Mouse (Mus musculus): ENCODE measurements around the gene Sae1.
"Not testable (repeated sequence)": the region's sequence is repeated elsewhere in the genome, so short reads cannot be mapped to it uniquely, and the experiment has no call there.

Sae1 gene

DNA sequence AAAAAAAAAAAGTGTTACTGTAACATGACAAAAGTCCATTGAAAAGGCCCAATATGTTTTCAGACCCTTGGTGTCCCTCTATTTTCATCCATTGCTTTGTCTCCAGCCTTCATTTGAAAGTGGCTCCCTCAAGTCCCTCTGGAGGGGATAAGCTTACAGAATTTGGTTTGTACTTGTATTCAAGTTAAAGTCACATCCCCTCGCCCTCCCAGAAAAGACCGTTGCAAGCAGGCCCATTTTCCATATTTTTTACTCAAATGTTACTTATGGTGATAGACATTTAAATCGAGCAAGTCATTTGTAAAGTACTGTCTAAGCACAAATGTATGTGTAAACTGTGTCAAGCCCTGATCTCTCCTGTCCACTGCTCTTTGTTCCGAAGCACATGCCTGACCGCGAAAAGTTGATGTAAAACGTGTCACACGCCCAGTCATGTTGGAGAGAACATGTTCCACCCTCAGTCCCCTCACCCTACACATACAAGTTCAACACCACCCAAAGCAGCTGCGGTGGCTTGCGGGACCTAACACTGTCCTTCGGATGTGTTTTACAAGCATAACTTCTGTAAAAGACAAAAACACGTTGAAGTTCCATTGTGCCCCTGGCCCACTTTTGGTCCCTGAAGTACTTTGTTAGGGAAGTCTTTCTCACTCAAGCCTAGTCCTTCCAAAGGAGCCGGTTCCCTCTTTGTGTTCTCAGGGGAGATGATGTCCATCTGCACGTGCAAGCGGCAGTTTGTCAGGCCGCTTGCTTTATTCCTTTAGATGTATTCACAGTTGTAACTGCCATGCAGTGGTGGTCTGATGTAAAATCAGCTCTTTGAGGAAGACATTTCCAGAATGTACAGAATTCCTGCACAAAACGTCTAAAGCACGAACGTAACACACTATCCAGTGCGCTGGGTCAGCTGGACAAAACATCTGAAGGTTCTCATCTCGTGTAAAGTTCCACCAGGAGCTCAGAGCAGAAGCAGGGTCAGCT lies 15.7 kb upstream of the Sae1 start:
- DNase-seq (ENCODE audit: low read depth): no peak

DNA sequence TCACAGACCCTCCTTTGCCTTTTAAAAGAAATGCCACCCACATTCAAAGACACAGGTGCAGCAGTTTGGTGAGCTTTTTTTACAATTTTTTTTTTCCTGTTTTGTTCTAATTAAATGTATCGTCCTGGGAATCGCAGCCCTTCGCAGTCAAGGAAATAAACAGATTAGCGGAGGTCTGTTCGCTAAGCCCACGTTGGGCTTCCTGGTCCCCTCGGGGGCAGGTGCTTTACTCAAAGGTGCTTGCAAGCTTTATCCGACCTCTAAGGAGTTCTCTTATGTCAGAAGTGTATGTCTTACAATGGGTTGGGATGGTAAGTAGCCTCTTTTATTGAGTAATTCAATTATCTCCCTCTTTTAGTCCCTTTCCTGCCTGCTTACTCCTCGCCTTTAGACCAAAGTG lies 14.8 kb upstream of the Sae1 start:
- DNase-seq (ENCODE audit: low read depth): no peak

DNA sequence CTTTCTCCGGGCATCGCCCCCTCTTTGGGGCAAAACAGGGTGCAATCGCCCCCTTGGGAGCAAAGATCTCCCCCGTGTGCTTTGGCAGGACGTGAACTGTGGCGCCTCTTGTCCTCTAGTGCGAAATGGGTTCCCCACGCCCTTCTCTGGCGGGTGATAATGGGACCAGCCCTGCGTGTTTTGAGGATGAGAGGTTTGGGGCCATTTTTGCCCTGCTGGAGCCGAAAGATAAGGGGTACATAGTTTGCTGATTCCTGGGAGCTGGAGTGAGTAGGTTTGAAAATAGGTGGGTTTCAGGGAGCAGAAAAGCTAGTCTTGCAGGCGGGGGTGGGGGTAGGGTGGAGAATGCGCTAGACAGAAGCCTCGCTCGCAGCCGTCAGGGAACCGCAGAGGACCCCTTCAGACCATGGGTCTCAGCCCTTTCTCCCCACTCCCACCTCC lies 14.4 kb upstream of the Sae1 start:
- DNase-seq (ENCODE audit: low read depth): no peak

DNA sequence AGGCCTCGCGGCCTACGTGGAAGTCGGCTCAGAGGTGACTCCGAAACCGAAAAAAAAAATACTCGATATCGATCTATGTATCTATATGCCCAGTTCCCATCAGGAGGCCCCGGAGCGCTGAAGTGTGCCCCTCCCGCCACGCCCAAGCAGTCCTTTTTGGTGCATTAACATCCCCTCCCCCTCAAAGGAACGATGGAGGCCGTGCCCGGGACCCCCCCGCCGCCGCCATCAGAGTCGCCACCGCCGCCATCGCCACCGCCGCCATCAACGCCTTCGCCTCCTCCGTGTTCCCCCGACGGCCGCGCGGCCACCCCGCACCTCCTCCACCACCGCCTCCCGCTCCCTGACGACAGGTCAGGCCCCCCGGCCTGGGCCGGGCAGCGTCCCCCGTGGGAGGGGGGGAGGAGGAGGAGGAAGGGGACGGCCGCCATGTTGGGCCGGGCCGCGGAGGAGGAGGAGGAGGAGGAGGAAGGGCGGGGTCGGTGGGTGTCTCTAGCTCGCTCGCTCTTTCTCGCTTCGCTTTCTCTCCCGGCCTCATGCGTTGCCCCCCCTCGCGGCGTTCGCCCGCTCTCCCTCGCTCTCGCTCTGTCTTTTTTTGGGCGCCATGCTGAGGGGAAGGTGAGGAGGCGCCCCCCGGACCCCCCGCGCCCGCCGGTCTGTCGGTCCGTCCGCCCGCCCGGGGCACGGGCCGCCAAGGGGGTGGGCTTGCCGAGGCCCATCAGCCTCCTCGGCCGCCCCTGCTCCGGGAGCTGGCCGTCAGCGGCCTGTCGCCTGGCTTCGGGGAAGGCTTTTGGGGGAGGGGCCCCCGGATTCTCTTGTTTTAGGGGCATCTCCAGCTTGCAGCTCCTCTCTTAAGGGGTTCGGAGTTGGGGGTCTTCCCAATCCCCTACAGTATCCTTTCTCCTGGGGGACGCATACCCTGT lies 13.3 kb upstream of the Sae1 start, which contains the start of gene Zc3h4:
Zc3h4 (plus strand) TSS at position 222 of the 923 bp plus-strand sequence.
- DNase-seq (ENCODE audit: low read depth): peak; percentile 71

DNA sequence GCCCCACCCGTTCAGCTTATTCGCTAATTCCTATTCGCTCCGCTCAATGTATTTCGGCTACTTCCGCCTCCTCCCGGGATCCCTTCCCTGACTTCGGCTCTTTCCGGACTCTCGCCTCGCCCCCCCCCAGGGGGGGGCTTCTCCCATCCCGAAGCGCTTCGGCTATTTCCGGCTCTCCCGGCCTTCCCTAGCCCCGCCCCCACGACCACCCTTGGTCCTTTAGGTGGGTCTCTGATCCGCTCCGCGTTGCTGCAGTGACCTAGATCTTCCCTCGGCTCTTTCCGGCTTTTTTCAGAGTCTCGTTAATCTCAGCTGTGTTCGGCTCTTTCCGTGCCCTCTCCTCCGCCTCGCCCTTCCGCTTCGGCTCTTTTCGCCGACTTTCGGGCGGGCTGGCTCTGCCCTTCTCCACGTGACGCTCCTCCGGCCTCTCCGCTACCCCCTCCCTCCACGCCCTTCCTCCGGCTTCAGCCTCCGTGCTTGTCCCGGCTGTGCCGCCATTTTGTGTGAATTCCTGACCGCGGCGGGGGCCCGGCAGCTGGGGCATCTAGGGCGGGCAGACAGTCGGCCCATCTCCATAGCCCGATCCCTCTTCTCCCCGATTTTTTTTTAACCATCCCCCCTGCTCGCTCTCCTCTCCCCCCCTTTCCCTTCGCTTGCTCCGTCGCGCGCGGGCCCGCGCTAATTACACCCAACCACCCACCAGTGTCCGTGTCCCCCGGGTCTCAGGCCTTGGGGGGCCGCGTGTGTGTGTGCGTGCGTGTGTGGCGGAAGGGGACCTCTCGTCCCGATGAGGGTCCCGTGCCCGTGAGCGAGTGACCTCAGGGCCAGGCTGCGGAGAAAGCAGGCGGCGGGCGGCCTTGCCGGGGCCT lies 12.4 kb upstream of the Sae1 start:
- DNase-seq (ENCODE audit: low read depth): peak; percentile 95

DNA sequence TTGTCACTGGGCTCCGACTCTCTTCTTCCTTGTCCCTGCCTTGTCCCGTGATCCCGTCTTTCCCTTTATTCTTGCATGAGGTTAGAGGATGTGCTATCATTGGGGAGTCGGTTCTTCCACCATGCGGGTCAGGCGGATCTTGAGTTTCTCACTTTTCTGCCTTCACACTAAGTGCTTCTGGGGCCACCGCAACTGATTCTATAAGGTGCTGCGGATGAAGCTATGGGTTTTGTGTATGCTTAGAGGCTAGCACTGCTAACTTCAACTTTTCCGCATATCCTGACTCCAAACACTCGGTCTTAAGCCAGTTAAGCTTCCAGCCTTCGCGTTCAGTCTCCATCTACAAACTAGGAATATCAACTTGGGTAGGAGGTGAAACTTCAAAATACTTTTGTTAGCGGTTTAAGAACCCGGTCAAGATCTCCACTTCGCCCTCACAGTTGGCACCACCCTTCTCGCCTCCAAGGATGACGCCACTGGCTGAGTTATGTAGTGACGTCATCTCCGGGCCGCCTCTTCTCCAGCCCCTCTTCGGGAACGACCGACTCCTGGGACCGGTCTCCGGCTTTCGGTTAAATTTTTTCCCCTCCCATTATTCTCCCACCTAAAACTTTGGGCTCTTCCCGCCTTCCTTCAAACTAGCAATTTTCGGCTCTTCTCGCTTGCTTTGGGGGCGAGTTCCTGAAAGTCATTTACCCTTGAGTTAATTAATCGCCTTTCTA lies 11.7 kb upstream of the Sae1 start:
- DNase-seq (ENCODE audit: low read depth): peak; percentile 91

DNA sequence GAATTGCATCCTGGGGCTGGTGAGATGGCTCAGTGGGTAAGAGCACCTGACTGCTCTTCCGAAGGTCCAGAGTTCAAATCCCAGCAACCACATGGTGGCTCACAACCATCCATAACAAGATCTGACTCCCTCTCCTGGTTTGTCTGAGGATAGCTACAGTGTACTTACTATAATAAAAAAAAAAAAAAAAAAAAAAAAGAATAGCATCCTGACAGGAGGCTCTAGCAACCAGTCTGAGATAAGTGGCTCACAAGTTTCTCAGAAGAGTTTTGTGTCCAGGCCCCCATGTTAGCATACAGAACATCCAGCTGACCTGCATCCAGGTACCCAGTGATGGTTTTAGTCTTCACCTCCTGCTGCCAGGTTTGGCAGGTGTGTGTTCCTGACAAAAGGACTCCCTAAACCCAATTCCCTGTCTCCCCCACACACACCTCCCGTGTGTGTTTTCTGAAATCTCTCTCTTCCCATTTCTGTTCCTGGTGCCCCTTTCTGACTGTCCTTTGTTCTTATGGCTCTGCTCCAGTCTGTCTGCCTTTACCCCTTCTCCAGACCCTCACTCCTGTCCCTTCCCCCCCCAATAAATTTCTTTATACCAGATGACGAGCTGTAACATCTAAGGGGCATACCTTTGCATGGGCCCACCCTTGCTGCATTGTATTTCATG lies 10.9 kb upstream of the Sae1 start:
- DNase-seq (ENCODE audit: low read depth): no peak

DNA sequence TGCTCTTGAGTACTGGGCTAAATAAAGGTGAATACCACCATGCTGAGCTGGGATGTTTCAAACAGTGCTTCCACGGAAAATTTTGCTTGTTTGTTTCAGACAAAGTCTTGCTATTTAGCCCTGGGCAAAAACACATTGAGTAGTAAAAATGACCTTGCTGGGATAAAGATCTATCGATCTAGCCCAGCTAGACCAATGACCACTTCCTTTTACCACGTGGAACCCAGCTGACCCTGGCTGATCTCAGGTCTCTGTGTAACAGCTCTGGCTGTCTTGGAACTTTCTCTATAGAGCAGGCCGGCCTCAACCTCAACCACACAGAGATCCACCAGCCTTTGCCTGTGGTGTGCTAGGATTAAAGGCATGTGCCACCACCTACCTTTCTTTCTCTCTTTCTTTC lies 9.9 kb upstream of the Sae1 start:
- no peak for DNase-seq (ENCODE audit: low read depth)

DNA sequence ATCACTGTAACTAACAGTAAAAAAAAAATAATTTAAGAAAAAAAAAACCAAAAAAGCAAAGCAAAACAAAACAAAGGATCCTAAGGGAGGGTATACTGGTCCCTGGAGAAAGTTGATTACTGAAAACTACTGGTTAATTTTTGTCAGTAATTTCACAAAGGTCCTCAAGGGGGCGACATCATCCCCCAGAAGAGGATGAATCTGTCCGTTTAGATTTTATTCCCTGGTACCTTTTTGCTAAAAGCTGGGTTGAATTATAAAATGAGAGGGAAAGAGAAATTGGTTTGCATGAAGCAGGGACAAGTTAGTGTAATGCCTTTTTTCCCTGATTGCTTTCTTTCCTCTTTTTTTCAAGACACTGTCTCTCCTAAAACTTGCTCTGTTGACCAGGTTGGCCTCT lies 8.3 kb upstream of the Sae1 start:
- no peak for DNase-seq (ENCODE audit: low read depth)

DNA sequence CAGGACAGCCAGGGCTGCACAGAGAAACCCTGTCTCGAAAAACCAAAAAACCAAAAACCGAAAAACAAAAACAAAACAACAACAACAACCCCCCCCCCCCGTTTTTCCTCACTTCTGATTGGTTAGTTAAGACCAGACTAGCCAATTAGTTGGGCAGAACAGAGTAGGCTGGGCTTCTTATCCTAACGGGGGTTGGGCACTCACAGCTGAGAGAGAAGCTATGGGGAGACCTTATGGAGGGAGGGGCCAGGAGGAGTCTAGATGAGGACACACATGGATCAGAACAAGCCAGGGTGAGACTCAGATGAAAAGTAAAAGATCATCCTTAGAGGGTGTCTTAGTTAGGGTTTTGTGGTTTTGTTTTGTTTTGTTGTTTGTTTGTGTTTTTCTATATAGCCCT lies 5.3 kb upstream of the Sae1 start:
- no peak for DNase-seq (ENCODE audit: low read depth)

DNA sequence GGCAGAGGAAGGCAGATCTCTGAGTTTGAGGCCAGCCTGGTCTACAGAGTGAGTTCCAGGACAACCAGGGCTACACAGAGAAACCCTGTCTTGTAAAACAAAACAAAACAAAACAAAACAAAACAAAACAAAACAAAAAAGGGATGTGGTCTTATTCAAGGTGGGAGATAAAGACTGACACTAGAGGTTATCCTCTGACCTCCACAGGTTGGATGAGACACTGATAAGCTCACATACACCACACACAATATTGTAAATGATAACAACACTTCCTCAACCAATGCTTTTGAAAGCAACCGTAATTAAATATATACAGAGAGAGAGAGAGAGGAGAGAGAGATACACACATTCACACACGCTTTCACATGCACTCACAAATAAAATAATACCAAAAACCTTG lies 2.3 kb upstream of the Sae1 start:
- DNase-seq (ENCODE audit: low read depth): not testable (repeated sequence)

DNA sequence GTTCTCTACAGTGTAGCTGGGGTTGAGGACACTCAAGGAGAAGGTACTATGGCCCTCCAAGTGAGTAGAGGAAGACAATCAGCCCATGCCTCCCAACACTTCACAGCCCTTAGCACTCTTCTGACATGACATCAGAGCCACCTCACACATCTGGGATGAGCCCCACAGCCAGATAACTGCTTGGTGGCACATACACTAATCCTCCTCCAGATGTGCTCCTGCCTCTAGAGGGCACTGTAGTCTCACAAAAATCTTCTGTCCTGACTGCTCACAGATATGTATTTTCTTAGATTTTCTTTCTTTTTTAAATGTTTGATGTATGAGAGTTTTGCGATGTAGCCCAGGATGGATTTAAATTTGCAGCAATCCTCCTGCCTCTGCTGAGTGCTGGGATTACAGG lies 11.1 kb downstream of the Sae1 start:
- DNase-seq (ENCODE audit: low read depth): no peak

DNA sequence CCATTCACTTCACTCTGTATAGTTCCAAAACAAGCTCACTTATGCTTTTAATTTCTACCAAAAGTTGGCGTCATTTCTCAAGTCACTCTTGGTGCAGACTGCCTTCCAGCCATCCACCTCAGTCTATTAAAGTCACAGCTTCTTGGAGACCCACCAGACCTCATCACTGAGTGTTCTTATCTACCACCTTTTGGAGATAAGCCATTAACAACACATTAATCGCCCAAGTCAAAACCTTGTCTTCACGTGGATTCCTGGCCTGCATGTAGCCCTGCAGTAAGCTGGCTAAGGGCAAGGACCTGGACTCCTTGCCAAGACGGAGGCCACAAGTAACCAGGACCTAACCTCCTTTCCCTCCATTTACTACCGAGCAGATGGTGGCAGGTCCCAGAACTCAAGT lies 12.6 kb downstream of the Sae1 start:
- DNase-seq (ENCODE audit: low read depth): no peak

DNA sequence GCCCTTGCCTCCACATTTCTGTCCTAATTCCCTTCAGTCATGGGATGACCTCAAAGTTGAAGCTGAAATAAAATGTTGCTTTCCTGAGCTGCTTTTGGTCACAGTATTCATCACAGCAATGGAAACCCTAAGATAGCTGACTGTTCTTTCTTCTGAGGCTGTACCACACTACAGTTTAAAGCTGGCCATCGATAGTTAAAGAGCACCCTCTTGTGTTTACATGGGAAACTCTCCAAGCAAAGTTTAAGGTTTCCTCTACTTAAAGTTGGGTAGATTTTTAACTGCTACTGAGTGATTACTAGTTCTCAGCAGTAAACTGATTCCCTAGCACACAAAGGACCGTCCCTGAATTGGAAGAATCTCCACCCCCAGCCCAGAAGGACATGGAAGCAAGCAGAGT lies 13.9 kb downstream of the Sae1 start:
- no peak for DNase-seq (ENCODE audit: low read depth)

DNA sequence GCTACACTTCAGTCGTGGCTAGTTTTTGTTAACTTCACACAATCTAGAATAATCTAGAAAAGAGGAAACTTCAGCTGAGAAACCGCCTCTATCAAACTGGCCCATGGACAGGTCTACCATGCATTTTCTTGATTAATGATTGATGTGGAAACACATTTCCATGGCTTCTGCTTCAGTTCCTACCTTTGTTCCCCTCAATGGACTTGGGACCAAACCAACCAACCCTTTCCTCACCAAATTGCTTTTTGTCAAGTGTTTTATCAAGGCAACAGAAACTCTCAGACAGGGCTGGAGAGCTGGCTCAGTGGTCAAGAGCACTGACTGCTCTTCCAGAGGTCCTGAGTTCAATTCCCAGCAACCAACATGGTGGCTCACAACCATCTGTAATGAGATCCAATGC lies 17.0 kb downstream of the Sae1 start:
- no peak for DNase-seq (ENCODE audit: low read depth)

DNA sequence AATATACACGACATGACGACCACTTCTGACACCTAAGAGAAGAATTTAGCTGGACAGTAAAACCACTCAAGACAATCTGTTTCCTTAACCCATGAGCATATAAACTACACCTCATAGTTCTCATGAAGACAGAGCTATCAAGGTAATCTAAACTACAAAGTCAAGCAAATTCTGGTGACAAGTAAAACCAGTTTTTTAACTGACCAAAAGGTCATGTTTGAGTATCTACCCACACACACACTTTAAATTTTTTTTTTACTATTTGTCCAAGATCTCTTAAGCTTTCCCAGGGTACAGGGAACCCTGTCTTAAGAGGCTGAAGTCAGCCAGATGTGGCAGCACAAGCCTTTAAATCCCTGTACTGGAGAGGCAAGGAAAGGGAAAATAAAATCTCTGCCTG lies 18.8 kb downstream of the Sae1 start:
- DNase-seq (ENCODE audit: low read depth): no peak

DNA sequence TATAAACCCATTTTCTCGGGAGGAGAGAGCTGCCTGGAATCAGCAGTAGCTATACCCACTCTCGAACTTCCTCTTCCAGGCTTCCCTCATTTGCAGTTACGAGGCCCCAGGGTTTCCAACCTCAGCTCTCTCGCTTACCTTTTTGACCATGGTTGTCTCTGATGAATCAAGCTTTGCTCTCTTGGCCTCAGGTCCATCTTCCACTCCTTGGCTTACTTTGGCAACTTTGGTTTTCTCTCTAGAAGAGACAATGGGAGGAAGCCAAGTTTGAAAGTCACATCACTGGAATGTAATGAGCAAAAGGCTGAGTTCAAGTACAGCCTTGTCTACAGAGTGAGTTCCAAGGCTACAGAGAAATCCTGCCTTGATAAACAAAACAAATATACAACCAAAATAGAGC lies 20.9 kb downstream of the Sae1 start:
- no peak for DNase-seq (ENCODE audit: low read depth)

DNA sequence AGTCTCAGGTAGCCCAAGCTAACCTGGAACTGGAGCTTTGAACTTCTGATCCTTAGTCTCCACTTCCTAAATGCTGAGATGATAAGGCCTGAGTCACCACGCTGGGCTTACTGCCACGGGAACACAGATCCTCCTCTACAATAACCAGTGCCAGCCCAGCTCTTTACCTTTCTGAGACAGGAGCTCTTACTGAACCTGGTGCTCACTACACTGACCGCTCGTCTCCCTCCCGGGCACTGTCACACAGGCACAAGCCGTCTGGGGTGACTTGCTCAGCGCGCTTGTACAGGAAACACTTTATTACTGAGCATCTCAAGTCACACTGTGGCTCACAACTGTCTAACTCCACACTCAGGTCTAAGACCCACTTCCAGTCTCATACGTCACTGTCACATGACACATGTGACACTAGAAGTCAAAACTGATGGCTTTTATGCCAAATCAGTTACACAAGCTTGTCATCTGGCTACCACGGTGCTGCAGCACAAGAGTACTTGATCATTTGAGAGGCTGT lies 21.4 kb downstream of the Sae1 start:
- DNase-seq (ENCODE audit: low read depth): no peak

DNA sequence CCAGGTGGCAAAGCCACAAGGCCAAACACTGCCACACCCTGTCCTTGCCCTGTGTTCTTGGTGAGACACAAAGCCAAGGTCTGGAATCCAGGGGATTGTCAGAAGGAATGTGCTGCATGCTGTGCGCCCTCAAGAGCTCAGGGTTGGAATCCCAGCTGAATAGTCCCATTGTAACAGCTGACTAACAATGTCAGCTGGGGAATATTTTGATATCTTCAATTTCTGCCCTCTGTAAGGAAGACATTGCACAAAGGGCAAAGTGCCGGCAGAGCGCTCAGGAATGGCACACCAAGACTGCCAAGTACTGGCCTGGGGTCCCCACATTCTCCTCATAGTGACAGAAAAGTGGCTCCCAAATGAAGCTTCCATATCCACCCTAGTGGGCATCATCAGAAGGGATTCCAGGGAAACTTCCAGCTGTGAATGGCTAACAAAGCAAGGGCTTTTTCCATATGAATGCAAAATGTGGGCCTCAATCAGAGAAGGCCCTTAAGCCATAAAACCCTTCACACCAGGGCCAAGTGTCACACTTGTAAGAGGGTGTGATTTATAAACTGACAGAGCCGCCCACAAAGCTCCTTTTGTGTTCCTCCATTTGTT lies 22.6 kb downstream of the Sae1 start:
- DNase-seq (ENCODE audit: low read depth): no peak

DNA sequence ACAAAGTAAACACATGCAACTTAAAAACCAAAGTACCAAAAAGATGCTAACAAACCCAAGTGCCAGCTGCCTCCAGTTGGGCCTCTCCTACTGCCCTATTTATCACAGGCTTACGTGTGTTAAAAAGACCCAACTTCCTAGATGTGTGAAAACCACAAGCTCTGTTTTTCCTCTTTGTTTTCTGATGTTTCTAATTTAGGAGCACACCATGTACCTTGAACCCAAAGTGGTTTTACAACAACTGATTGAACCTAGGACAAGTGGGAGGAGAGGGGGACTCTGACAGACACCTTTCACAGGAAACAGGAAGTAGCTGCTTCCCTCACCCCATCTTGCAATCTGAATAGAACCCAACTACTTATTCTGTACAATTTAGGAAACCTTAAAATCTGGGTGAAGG lies 23.3 kb downstream of the Sae1 start:
- DNase-seq (ENCODE audit: low read depth): no peak
